Mouse (Mus musculus): ENCODE measurements around the gene Adam23. TPM values are rescaled to one million over a fixed set of nuclear protein-coding genes. Genes with fewer than 3 reads are reported as not detected.
"Not testable (repeated sequence)": the region's sequence is repeated elsewhere in the genome, so short reads cannot be mapped to it uniquely, and the experiment has no call there.

The Adam23 gene
- polyA plus RNA-seq, 1 experiment = 21.5 TPM

GRCm38 (mm10) chr1:63576803-63577202, 131.1 kb downstream of the Adam23 start:
- no peak for DNase-seq (ENCODE audit: low read depth)

- no peak for DNase-seq (ENCODE audit: low read depth)
These were observed 133.5 kb downstream of the Adam23 start for GRCm38 (mm10) chr1:63579153-63579552.

- DNase-seq (ENCODE audit: low read depth) = no peak
These were observed 141.2 kb downstream of the Adam23 start for GRCm38 (mm10) chr1:63586869-63587268.

- DNase-seq (ENCODE audit: low read depth) = no peak
These were observed 158.3 kb downstream of the Adam23 start for GRCm38 (mm10) chr1:63603870-63604500.

GRCm38 (mm10) chr1:63609613-63610012, 163.9 kb downstream of the Adam23 start:
- DNase-seq (ENCODE audit: low read depth) = no peak

GRCm38 (mm10) chr1:63614594-63614993, 168.9 kb downstream of the Adam23 start:
- DNase-seq (ENCODE audit: low read depth) = no peak

GRCm38 (mm10) chr1:63615668-63616067, 170.0 kb downstream of the Adam23 start, which contains the start of gene Gm39653:
Gene Gm39653 (plus strand): TSS chr1:63615968.
- DNase-seq (ENCODE audit: low read depth) = no peak

- DNase-seq (ENCODE audit: low read depth) = no peak
These were observed 182.5 kb downstream of the Adam23 start for GRCm38 (mm10) chr1:63628211-63628610.

GRCm38 (mm10) chr1:63630390-63630789, 184.7 kb downstream of the Adam23 start:
- not testable (repeated sequence) for DNase-seq (ENCODE audit: low read depth)

- DNase-seq (ENCODE audit: low read depth) = no peak
These were observed 194.2 kb downstream of the Adam23 start for GRCm38 (mm10) chr1:63639921-63640320.

Other genes with a start within 250 kb of the Adam23 start
- 0.96 and 1.0 TPM in 2 replicates for gene Gpr1, start 231.3 kb upstream of the Adam23 start, polyA plus RNA-seq (2012; rRNA removed)
- gene Zdbf2, start 172.6 kb upstream of the Adam23 start, polyA plus RNA-seq (2012; rRNA removed) = 0.14 and 0.32 TPM in 2 replicates
- not detected in 2 replicates for gene Gm39653, start 170.1 kb downstream of the Adam23 start, polyA plus RNA-seq (2012; rRNA removed)
- gene Dytn, start 241.0 kb downstream of the Adam23 start, polyA plus RNA-seq (2012; rRNA removed) = not detected in 2 replicates

All from gonadal fat pad, adult 2 months (tissue).